In the genomic region with DNA sequence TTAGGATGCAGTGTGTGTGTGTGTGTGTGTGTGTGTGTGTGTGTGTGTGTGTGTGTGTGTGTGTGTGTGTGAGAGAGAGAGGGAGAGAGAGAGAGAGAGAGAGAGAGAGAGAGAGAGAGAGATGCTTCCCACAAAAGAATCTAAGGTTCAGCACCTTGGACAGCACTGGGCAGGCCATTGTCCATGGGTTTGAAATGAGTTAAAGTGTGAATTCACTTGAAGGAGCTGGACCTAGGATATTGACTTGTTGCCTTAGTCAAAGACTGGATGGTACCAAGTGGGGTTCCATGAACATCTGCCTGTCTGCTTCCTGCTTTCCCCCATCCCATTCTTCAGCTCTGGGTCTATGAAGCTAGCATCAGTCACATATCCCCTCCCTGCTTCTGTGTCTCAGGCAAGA, we compare ENCODE assay signal across 7 mouse cellular contexts. TPM values are rescaled to one million over a fixed set of nuclear protein-coding genes. Genes with fewer than 3 reads are reported as not detected.
DNase-seq lines count a peak whose midpoint lies in the region; ATAC-seq lines count a peak whose summit lies in the region.

No protein-coding gene starts in this region.

- peak; percentile 32 for DNase-seq in ES-CJ7 (ENCODE audit: low read depth, low spot score)
- peak; percentile 22 for DNase-seq in adrenal gland, postnatal 14 days
- DNase-seq in embryo, embryonic 9.5 days (ENCODE audit: extremely low spot score) = peak; percentile 25
- DNase-seq in forelimb bud, embryonic 11.5 days (ENCODE audit: low read depth, low spot score) = peak; percentile 67
- DNase-seq in kidney, postnatal 10 days = peak; percentile 26
- DNase-seq in neural tube, embryonic 10.5 days (ENCODE audit: extremely low spot score, low spot score) = peak; percentile 24

- peak; percentile 50; the same call in 1 of the 2 replicates for ATAC-seq in megakaryocyte-erythroid progenitor cell, adult 5-6 weeks (replicated peaks; ENCODE audit: low FRiP score, low TSS enrichment, poor library complexity, severe bottlenecking)

RNA-seq across cellular contexts. Expression of gene Coa6, which starts 17.8 kb away (rescaled TPM):
- total RNA-seq in adrenal gland, postnatal 14 days (2021) = 31.6 and 37.4 TPM in 2 replicates
- 31.5 and 34.2 TPM in 2 replicates for total RNA-seq in megakaryocyte-erythroid progenitor cell, adult 5-6 weeks (2014; fragmentation: Nextera tagmentation)
- 13.8 and 36.9 TPM in 2 replicates for total RNA-seq in megakaryocyte-erythroid progenitor cell, adult 5-6 weeks (2017)

Comparison
In these comparisons a context has a peak if more than half of its experiments do, and no peak if none do; other contexts are left out.
1. Peak in every context shown above with its lines: DNase-seq and ATAC-seq.